Mouse (Mus musculus) erythroblast, embryonic 14.5 days (primary cell): ENCODE data around the gene Adamtsl1.

Source experiments
- GATA1 ChIP-seq: IDR thresholded peaks from 2 replicates; pipeline ENCODE4 v1.6.1; 2012; ENCODE audit warnings: low read length, inconsistent platforms, mixed read lengths
- TAL1 ChIP-seq: IDR thresholded peaks from 3 replicates; pipeline ENCODE4 v1.6.1; 2012; ENCODE audit warnings: low read length, inconsistent platforms, mixed read lengths

GRCm38 (mm10) chr4:86189853-86190252 is 675.9 kb downstream of the Adamtsl1 start:
- TF ChIP-seq TAL1 (no peak), GATA1 (no peak)
